Mouse (Mus musculus): Measurements from ENCODE around the gene Dnmt1.

- TF ChIP-seq CHD2 (IDR thresholded peaks at IDR 0.05; ENCODE audit: low read depth, low read length) (no peak), ZC3H11A (IDR thresholded peaks at IDR 0.05; ENCODE audit: borderline replicate concordance, low read depth, low read length) (no peak)
Measured at GRCm38 (mm10) chr9:20946066-20946880, 13.4 kb downstream of the Dnmt1 start.
